Mouse (Mus musculus) kidney, postnatal 0 days (tissue): ENCODE results near the gene Sptssb. TPM values are rescaled to one million over a fixed set of nuclear protein-coding genes. Genes with fewer than 3 reads are reported as not detected.

Experiments used
- ATAC-seq: fragments of 200-750 bp; cut with Nextera tagmentation; replicated peaks from 2 replicates; pipeline ENCODE4 v1.8.0; 2017; ENCODE audit warnings: low read depth, moderate number of reproducible peaks, moderate TSS enrichment, moderate library complexity; ENCODE audit not compliant: low FRiP score
- DNase-seq: peaks from one replicate; pipeline ENCODE4 v3.0.0-alpha.2; 2016; ENCODE audit warnings: low spot score
- H3K27ac ChIP-seq: fragments of 300-500 bp; sonication (generic); 2 replicates; pipeline ENCODE4 v1.5.1; 2014; ENCODE audit warnings: mild to moderate bottlenecking
- H3K27me3 ChIP-seq: fragments of 300-500 bp; sonication (generic); 2 replicates; pipeline ENCODE4 v1.6.1; 2014; ENCODE audit warnings: low read length, mixed read lengths; ENCODE audit not compliant: insufficient read depth
- H3K36me3 ChIP-seq: fragments of 300-500 bp; sonication (generic); 2 replicates; pipeline ENCODE4 v1.6.1; 2014; ENCODE audit warnings: low read length, mixed read lengths; ENCODE audit not compliant: insufficient read depth
- H3K4me1 ChIP-seq: fragments of 300-500 bp; sonication (generic); replicated peaks from 2 replicates; pipeline ENCODE4 v1.6.1; 2014; ENCODE audit warnings: antibody characterized with exemption, low read length, mixed read lengths; ENCODE audit not compliant: insufficient read depth
- H3K4me2 ChIP-seq: fragments of 300-500 bp; sonication (generic); 2 replicates; pipeline ENCODE4 v1.6.1; 2014; ENCODE audit warnings: mild to moderate bottlenecking, low read length, moderate library complexity, mixed read lengths
- H3K4me3 ChIP-seq: fragments of 300-500 bp; sonication (generic); replicated peaks from 2 replicates; pipeline ENCODE4 v1.5.1; 2014; ENCODE audit warnings: low read depth, low read length
- H3K9ac ChIP-seq: fragments of 300-500 bp; sonication (generic); 2 replicates; pipeline ENCODE4 v1.6.1; 2014; ENCODE audit warnings: low read depth, low read length
- H3K9me3 ChIP-seq: fragments of 300-500 bp; sonication (generic); replicated peaks from 2 replicates; pipeline ENCODE4 v1.6.1; 2016; ENCODE audit warnings: low read length, inconsistent platforms, mixed read lengths
- CTCF ChIP-seq: IDR thresholded peaks from 2 replicates; pipeline ENCODE4 v1.5.1; 2016; ENCODE audit warnings: antibody characterized with exemption, low read depth, mild to moderate bottlenecking, moderate library complexity
- WGBS: fragments of 180-500 bp; shearing (Covaris S2); extraction: QIAGEN DNeasy Blood & Tissue Kit; methylation state at CpG from one replicate; pipeline ENCODE4 v1.1.7; 2014; 5-methylcytosine and 5-hydroxymethylcytosine counted together
- polyA plus RNA-seq: library from polyadenylated mRNA; unstranded; fragments of >200 nt; fragmentation: Nextera tagmentation; extraction: Ambion mirVana; gene quantifications from 2 replicates; pipeline ENCODE4 v1.2.1, GENCODE M21; 2015

The Sptssb gene
- polyA plus RNA-seq, 1 experiment from 2014 or later, result 23.0 TPM

DNA sequence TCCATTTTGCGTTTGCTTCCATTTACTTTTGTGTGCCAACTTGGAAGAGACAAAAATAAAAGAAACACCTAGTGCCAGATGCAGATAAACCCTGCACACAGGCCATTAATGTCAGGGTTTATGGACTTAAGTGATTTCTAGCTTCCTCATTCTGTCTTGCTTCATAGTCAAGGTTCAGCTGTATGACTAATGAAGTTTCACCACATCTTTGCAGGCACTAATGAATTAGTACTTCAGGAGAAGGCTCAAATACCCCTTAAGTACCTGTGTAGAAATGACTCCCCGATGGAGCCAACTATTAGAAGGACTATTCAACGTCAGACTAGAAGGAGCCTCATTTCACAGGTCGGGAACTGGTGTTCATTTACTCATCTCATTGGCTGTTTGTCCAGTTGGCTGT, 86.4 kb downstream of the Sptssb start:
- 77% methylated on average over 4 of the region's 4 CpGs for WGBS
- TF ChIP-seq CTCF, result no peak
- Histone ChIP-seq H3K4me3 (no peak overlapping the region), H3K9me3 (no peaks in the 10 kb centered on the region), H3K27ac (no peak overlapping the region), H3K9ac (no peak overlapping the region), H3K4me1 (no peaks in the 10 kb centered on the region), H3K4me2 (no peak overlapping the region), H3K36me3 (no peaks in the 10 kb centered on the region), H3K27me3 (no peaks in the 10 kb centered on the region)
- ATAC-seq (no peak), DNase-seq (no peak)

Other genes with a start within 250 kb of the Sptssb start
- gene Nmd3, start 138.0 kb downstream of the Sptssb start, polyA plus RNA-seq, result 130 and 135 TPM in 2 replicates
- not detected in 2 replicates for gene Otol1, start 147.7 kb upstream of the Sptssb start, polyA plus RNA-seq